Mouse (Mus musculus): ENCODE data around the gene 6430571L13Rik.

DNA sequence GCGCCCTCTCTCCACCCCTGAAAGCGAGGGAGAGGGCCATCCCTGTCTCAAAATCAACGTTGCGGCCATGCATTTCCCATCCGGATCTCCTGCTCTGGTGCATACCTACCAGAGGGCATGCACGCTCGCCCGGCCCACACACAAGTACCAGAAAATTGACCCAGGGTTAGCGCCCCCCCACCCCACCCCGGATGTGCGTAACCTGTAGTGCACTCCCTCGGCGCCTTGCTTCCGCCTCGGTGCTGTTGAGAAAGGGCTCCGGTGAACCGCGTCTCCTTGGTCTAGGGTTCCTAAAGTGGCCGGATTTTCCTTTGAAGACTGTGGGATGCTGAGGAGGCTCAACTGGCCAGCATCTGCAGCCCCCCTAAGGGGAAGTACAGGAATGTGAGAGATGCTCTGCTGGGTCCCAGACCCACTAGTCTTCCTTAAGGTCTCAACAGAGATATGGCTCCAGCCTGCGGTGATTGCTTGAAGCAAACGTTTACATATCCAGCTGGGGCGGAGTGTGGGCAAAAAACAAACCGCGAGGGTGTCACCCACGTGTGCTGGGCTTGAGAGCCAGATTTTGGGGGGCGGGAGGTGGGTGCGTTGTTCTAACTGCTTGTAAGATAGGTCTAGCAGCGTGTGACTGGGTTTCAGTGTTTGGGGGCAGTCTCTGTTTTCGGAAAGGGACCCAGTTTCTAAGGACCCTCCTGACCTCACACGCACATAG is 2.1 kb upstream of the 6430571L13Rik start, which contains the start of gene Hemk1:
- TF ChIP-seq CTCF (IDR thresholded peaks at IDR 0.05; ENCODE audit: low read depth, low read length), result 0 out of 2 replicates have a peak, but pooled peaks have one; percentile 1
- TF ChIP-seq POLR2A (IDR thresholded peaks at IDR 0.05; ENCODE audit: extremely low read depth, insufficient read depth, low read length), result no peak

Data from liver, adult 2 months (tissue).